Mouse (Mus musculus) adrenal gland, adult (tissue): ENCODE data around the gene Kif26b.

Experiments
- DNase-seq, 2 experiments: peaks; one replicate each; pipeline ENCODE4 v3.0.0; 2022 to 2023; ENCODE audit warnings: low spot score in 1 of 2; ENCODE audit not compliant: inconsistent age in 2 of 2

The Kif26b gene

GRCm38 (mm10) chr1:178765650-178766049, 236.7 kb downstream of the Kif26b start:
- no peak for DNase-seq

GRCm38 (mm10) chr1:178768976-178769375, 240.1 kb downstream of the Kif26b start:
- no peak for DNase-seq

- DNase-seq: no peak
Measured at GRCm38 (mm10) chr1:178769988-178770387, 241.1 kb downstream of the Kif26b start.

GRCm38 (mm10) chr1:178770626-178771362, 241.9 kb downstream of the Kif26b start:
- no peak for DNase-seq

GRCm38 (mm10) chr1:178779742-178780141, 250.8 kb downstream of the Kif26b start:
- DNase-seq: no peak

- no peak for DNase-seq
Measured at GRCm38 (mm10) chr1:178784043-178784442, 255.1 kb downstream of the Kif26b start.

- no peak for DNase-seq
Measured at GRCm38 (mm10) chr1:178791266-178791665, 262.3 kb downstream of the Kif26b start.

GRCm38 (mm10) chr1:178792726-178793125, 263.8 kb downstream of the Kif26b start:
- DNase-seq: no peak

- no peak for DNase-seq
Measured at GRCm38 (mm10) chr1:178794866-178795265, 265.9 kb downstream of the Kif26b start.

GRCm38 (mm10) chr1:178797388-178797787, 268.5 kb downstream of the Kif26b start:
- no peak for DNase-seq

- DNase-seq: no peak
Measured at GRCm38 (mm10) chr1:178798333-178798732, 269.4 kb downstream of the Kif26b start.

- DNase-seq: no peak
Measured at GRCm38 (mm10) chr1:178798886-178799285, 270.0 kb downstream of the Kif26b start.

GRCm38 (mm10) chr1:178799836-178800552, 271.1 kb downstream of the Kif26b start:
- DNase-seq: peak in 1 of 2 experiments; percentile 21

- DNase-seq: no peak
Measured at GRCm38 (mm10) chr1:178803155-178803554, 274.2 kb downstream of the Kif26b start.

- DNase-seq: no peak
Measured at GRCm38 (mm10) chr1:178817476-178817875, 288.6 kb downstream of the Kif26b start.

- no peak for DNase-seq
Measured at GRCm38 (mm10) chr1:178819060-178819459, 290.1 kb downstream of the Kif26b start.

GRCm38 (mm10) chr1:178820079-178820478, 291.2 kb downstream of the Kif26b start:
- DNase-seq: no peak

GRCm38 (mm10) chr1:178820556-178821435, 291.9 kb downstream of the Kif26b start:
- DNase-seq: no peak

- no peak for DNase-seq
Measured at GRCm38 (mm10) chr1:178824871-178825270, 295.9 kb downstream of the Kif26b start.

GRCm38 (mm10) chr1:178827223-178827622, 298.3 kb downstream of the Kif26b start:
- DNase-seq: no peak

- no peak for DNase-seq
Measured at GRCm38 (mm10) chr1:178829456-178829855, 300.5 kb downstream of the Kif26b start.
